Mouse (Mus musculus) adrenal gland, postnatal 36 days (tissue): ENCODE data around the gene Prdm10. TPM values are rescaled to one million over a fixed set of nuclear protein-coding genes. Genes with fewer than 3 reads are reported as not detected.

Experiments
- DNase-seq, 2 experiments: peaks; one replicate each; pipeline ENCODE4 v3.0.0; 2021; ENCODE audit warnings: mixed read lengths in 1 of 2
- total RNA-seq, 2 experiments: library from RNA; stranded (reverse); gene quantifications; 2 replicates each; pipeline ENCODE4 v1.2.3; 2021

The Prdm10 gene
- total RNA-seq, 2 experiments from 2014 or later = 9.1 to 9.7 TPM

GRCm38 (mm10) chr9:31354051-31354450 lies 73.7 kb downstream of the Prdm10 start:
- DNase-seq = no peak

GRCm38 (mm10) chr9:31363698-31364609 lies 83.6 kb downstream of the Prdm10 start:
- peak; percentile 41 to 69 for DNase-seq

- peak; percentile 40 to 41 for DNase-seq
These were observed 84.7 kb downstream of the Prdm10 start for GRCm38 (mm10) chr9:31365086-31365485.

GRCm38 (mm10) chr9:31371740-31372139 lies 91.4 kb downstream of the Prdm10 start:
- no peak for DNase-seq

GRCm38 (mm10) chr9:31376661-31377060 lies 96.3 kb downstream of the Prdm10 start:
- no peak for DNase-seq

- DNase-seq = peak in 1 of 2 experiments; percentile 13
These were observed 104.6 kb downstream of the Prdm10 start for GRCm38 (mm10) chr9:31384786-31385499.

GRCm38 (mm10) chr9:31385500-31385869 lies 105.1 kb downstream of the Prdm10 start:
- DNase-seq = no peak

- peak; percentile 98 for DNase-seq
These were observed 105.6 kb downstream of the Prdm10 start, which contains the start of gene Nfrkb for GRCm38 (mm10) chr9:31385947-31386354. Nfrkb (plus strand) TSS chr9:31386192.

- no peak for DNase-seq
These were observed 106.2 kb downstream of the Prdm10 start for GRCm38 (mm10) chr9:31386368-31387180.

- no peak for DNase-seq
These were observed 106.9 kb downstream of the Prdm10 start for GRCm38 (mm10) chr9:31387206-31387605.

GRCm38 (mm10) chr9:31400441-31400840 lies 120.1 kb downstream of the Prdm10 start:
- peak; percentile 75 to 85 for DNase-seq

GRCm38 (mm10) chr9:31404311-31404710 lies 124.0 kb downstream of the Prdm10 start:
- no peak for DNase-seq

GRCm38 (mm10) chr9:31405217-31405616 lies 124.9 kb downstream of the Prdm10 start:
- DNase-seq = peak; percentile 41 to 65

GRCm38 (mm10) chr9:31412165-31412564 lies 131.8 kb downstream of the Prdm10 start:
- no peak for DNase-seq

GRCm38 (mm10) chr9:31418821-31419220 lies 138.5 kb downstream of the Prdm10 start:
- DNase-seq = no peak

- no peak for DNase-seq
These were observed 141.8 kb downstream of the Prdm10 start for GRCm38 (mm10) chr9:31422143-31422542.

GRCm38 (mm10) chr9:31428971-31429370 lies 148.6 kb downstream of the Prdm10 start:
- no peak for DNase-seq

- no peak for DNase-seq
These were observed 149.7 kb downstream of the Prdm10 start for GRCm38 (mm10) chr9:31430011-31430410.
